ENCODE assay signal across 27 mouse cellular contexts in genomic region chr13:103260414-103260813, GRCm38 (mm10).
DNase-seq lines count a peak whose midpoint lies in the region; ATAC-seq and TF ChIP-seq lines count a peak whose summit lies in the region.
"Had no signal": no experiment of that assay in that cellular context is flagged by ENCODE, and none has a peak within 500 bp of the region (broad histone marks: within the 10 kb centered on the region; RNA-seq: fewer than 3 reads in every experiment).

No protein-coding gene starts in this region.

- no peak overlapping the region for H3K4me3 ChIP-seq in heart, embryonic 12.5 days
- no peak overlapping the region for H3K4me3 ChIP-seq in C2C12 (ENCODE audit: insufficient read depth, poor library complexity, severe bottlenecking)
- no peak overlapping the region for H3K4me3 ChIP-seq in heart, postnatal 0 days (ENCODE audit: low read depth, low read length)
- H3K4me3 ChIP-seq: embryonic facial prominence, embryonic 15.5 days; heart, embryonic 15.5 days; hindbrain, embryonic 12.5 days; limb, embryonic 13.5 days; neural tube, embryonic 12.5 days; stomach, embryonic 15.5 days had no signal

- H3K79me2 ChIP-seq in C2C12 (ENCODE audit: control insufficient read depth, insufficient read depth): no peaks in the 10 kb centered on the region

- no peaks in the 10 kb centered on the region for H3K36me3 ChIP-seq in heart, embryonic 12.5 days
- no peaks in the 10 kb centered on the region for H3K36me3 ChIP-seq in C2C12 (ENCODE audit: control insufficient read depth, insufficient read depth)
- no peaks in the 10 kb centered on the region for H3K36me3 ChIP-seq in heart, postnatal 0 days (replicated peaks; ENCODE audit: control insufficient read depth, insufficient read depth, low read length)
- H3K36me3 ChIP-seq: embryonic facial prominence, embryonic 15.5 days; heart, embryonic 15.5 days; hindbrain, embryonic 12.5 days; limb, embryonic 13.5 days; neural tube, embryonic 12.5 days; stomach, embryonic 15.5 days had no signal

- H3ac ChIP-seq in C2C12 (ENCODE audit: control insufficient read depth, insufficient read length, low read depth): no peak overlapping the region

- no peak for TF ChIP-seq CTCF in C2C12 (IDR thresholded peaks at IDR 0.05; ENCODE audit: control insufficient read depth, insufficient read depth, insufficient read length)
- no peak for TF ChIP-seq CTCF in heart, postnatal 0 days (IDR thresholded peaks at IDR 0.05; ENCODE audit: low read depth)

- no peak overlapping the region for H3K4me2 ChIP-seq in heart, embryonic 12.5 days
- H3K4me2 ChIP-seq in heart, postnatal 0 days (ENCODE audit: low read depth, low read length): no peak overlapping the region
- H3K4me2 ChIP-seq: embryonic facial prominence, embryonic 15.5 days; heart, embryonic 15.5 days; hindbrain, embryonic 12.5 days; limb, embryonic 13.5 days; lung, embryonic 14.5 days; neural tube, embryonic 12.5 days; stomach, embryonic 15.5 days had no signal

- DNase-seq in heart, adult 18-20 months: peak; percentile 31 to 60
- peak; percentile 57 for DNase-seq in 3134 (ENCODE audit: extremely low read depth, insufficient read length, low spot score)
- no peak for DNase-seq in heart, postnatal 0 days (ENCODE audit: low spot score)
- DNase-seq in retina, postnatal 1 day: no peak
- no peak for DNase-seq in ovary, postnatal 14 days (ENCODE audit: low spot score)
- no peak for DNase-seq in liver
- DNase-seq: cerebellum, adult 8-10 months; gastrocnemius, postnatal 14 days; kidney, postnatal 36 days; lung, embryonic 14.5 days; lung, postnatal 4 days; midbrain, embryonic 14.5 days; right cerebral cortex, adult 18-20 months; right cerebral cortex, postnatal 4 days; thymus, adult 2 months; thymus, postnatal 4 days had no signal

- H3K9ac ChIP-seq in heart, embryonic 12.5 days: no peak overlapping the region
- H3K9ac ChIP-seq in heart, postnatal 0 days (replicated peaks; ENCODE audit: low read depth, low read length): no peak overlapping the region
- H3K9ac ChIP-seq: embryonic facial prominence, embryonic 15.5 days; heart, embryonic 15.5 days; hindbrain, embryonic 12.5 days; limb, embryonic 13.5 days; liver, embryonic 14.5 days; lung, embryonic 14.5 days; neural tube, embryonic 12.5 days; stomach, embryonic 15.5 days had no signal

- no peak for TF ChIP-seq EP300 in heart, postnatal 0 days (IDR thresholded peaks at IDR 0.05; ENCODE audit: low read depth)

- no peak overlapping the region for H3K27ac ChIP-seq in heart, embryonic 12.5 days (ENCODE audit: poor library complexity, severe bottlenecking)
- no peak overlapping the region for H3K27ac ChIP-seq in heart, postnatal 0 days (ENCODE audit: low read depth)
- H3K27ac ChIP-seq: embryonic facial prominence, embryonic 15.5 days; heart, embryonic 15.5 days; hindbrain, embryonic 12.5 days; limb, embryonic 13.5 days; liver, embryonic 14.5 days; neural tube, embryonic 12.5 days; stomach, embryonic 15.5 days had no signal

- ATAC-seq in heart, embryonic 12.5 days (ENCODE audit: insufficient number of reproducible peaks, low FRiP score): no peak
- ATAC-seq in heart, postnatal 0 days (ENCODE audit: insufficient read depth, low read depth): peak; percentile 51; the same call in 1 of the 2 replicates
- ATAC-seq: forebrain, embryonic 16.5 days; intestine, postnatal 0 days had no signal

- H3K4me1 ChIP-seq in heart, embryonic 12.5 days (replicated peaks): no peaks in the 10 kb centered on the region; the same call in 1 of the 2 replicates
- peaks cover 8% of the 10 kb centered on the region; the same call in 1 of the 2 replicates for H3K4me1 ChIP-seq in heart, postnatal 0 days (ENCODE audit: control insufficient read depth, insufficient read depth)
- H3K4me1 ChIP-seq: embryonic facial prominence, embryonic 15.5 days; hindbrain, embryonic 12.5 days; neural tube, embryonic 12.5 days; stomach, embryonic 15.5 days had no signal

- no peaks in the 10 kb centered on the region for H3K27me3 ChIP-seq in heart, embryonic 12.5 days (replicated peaks)
- no peaks in the 10 kb centered on the region for H3K27me3 ChIP-seq in C2C12 (ENCODE audit: control insufficient read depth, insufficient read depth, insufficient read length)
- no peaks in the 10 kb centered on the region for H3K27me3 ChIP-seq in heart, postnatal 0 days (ENCODE audit: control insufficient read depth, insufficient read depth, low read length)
- H3K27me3 ChIP-seq: embryonic facial prominence, embryonic 15.5 days; heart, embryonic 15.5 days; hindbrain, embryonic 12.5 days; limb, embryonic 13.5 days; neural tube, embryonic 12.5 days; stomach, embryonic 15.5 days had no signal

- no peaks in the 10 kb centered on the region for H3K9me3 ChIP-seq in heart, embryonic 12.5 days (replicated peaks)
- H3K9me3 ChIP-seq in heart, postnatal 0 days (replicated peaks; ENCODE audit: control insufficient read depth, low read length): 0 out of 2 replicates have a peak, but pooled peaks cover 3% of the 10 kb centered on the region
- H3K9me3 ChIP-seq: embryonic facial prominence, embryonic 15.5 days; heart, embryonic 15.5 days; hindbrain, embryonic 12.5 days; neural tube, embryonic 12.5 days; stomach, embryonic 15.5 days had no signal

- H3K79me3 ChIP-seq in C2C12 (ENCODE audit: low read depth): no peaks in the 10 kb centered on the region

- 56% methylated on average over 3 of the region's 3 CpGs for WGBS in heart, embryonic 12.5 days
- WGBS in heart, postnatal 0 days: 48% methylated on average over 3 of the region's 3 CpGs

TF ChIP-seq in C2C12, 6 proteins besides CTCF, POLR2A, EP300 and RAD21:
- peak; percentile 88 for TF ChIP-seq MAX (IDR thresholded peaks at IDR 0.05)
- peak; percentile 55 for TF ChIP-seq FOSL1 (IDR thresholded peaks at IDR 0.05; ENCODE audit: insufficient read depth, low read length, poor library complexity, severe bottlenecking)
- no peak for TF ChIP-seq CEBPB (IDR thresholded peaks at IDR 0.05; ENCODE audit: low read depth)
TF ChIP-seq in C2C12: peak in this region for 2.

Comparison
In these comparisons a context has a peak if more than half of its experiments do, and no peak if none do; other contexts are left out.
1. DNase-seq: peak in heart, adult 18-20 months (2 of 2) and 3134 (single experiment); none in heart, postnatal 0 days (single experiment), retina, postnatal 1 day (single experiment), ovary, postnatal 14 days (single experiment) and liver (single experiment).